Mouse (Mus musculus) activated CD4-positive, CD25-positive, alpha-beta regulatory T cell, adult 9 weeks (primary cell): ENCODE results near the gene Pfkl. TPM values are rescaled to one million over a fixed set of nuclear protein-coding genes. Genes with fewer than 3 reads are reported as not detected.

Experiments
- polyA plus RNA-seq: library from polyadenylated mRNA; unstranded; fragments of 100-300 nt; shearing (Covaris generic); gene quantifications from one replicate; pipeline ENCODE4 v1.2.1, GENCODE M21; 2017

Gene Pfkl
- polyA plus RNA-seq = 94.5 TPM

DNA sequence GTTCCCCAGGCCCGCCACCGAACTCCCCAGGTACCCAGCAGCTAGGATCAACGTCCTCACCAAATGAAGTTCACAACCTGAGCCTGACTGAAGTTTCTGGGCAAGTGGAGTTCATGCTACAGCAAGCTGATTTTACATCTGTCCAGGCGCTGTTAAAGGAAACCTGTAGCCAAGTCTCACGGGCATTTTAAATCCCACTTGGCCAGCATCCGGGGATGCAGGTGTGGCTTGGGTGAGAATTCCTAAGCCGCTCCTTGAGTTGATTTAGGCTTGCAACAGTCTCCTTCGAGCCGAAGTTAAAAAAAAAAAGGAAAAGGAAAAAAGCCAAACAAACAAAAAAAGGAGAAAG is at the start of gene Pfkl:
Gene Pfkl, minus strand, starts transcription at position 139 of the 349 bp plus-strand sequence.

DNA sequence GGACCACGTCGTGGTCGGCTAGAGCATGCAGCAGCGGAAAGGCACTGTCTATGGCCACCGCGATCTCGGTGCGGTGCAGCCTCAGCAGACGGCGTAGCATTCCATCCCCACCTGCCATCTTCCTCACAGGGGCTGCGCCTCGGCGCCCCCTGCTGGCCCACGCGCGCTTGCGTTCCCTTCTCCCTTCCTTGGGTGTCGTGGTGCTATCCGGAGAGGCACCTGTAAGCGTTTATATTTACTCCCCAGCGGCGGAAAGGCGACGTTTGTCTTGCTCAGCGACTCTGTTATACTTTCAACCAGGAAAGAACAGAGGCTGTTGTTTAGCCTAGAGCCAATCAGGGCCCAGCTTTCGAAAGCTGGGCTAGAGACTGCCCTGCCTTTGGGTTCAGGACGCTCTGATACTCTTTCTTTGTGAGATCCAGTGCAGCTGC is 33.5 kb upstream of the Pfkl start, which contains the start of gene Aire:
Gene Aire, minus strand, starts transcription at position 205 of the 431 bp plus-strand sequence.

DNA sequence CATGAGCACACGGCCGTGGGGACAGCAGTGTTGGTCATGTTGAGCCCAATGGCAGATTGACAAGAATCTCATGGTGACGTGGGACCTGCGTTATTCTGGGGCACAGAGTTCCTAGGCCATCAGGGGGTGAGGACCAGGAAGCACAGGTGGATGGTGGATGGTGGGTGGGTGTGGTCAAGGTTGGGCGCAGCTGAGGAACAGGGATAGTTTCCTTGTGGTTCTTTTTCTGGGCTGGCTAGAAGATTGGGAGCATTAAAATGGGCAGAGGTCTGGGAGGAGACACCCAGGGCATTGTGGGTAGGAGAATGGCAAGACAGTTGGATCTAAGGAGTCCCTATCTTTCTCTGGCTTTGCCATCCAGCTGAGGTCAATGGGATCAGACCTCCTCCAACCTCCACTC is 31.8 kb upstream of the Pfkl start, which contains the start of gene Dnmt3l:
Gene Dnmt3l, plus strand, starts transcription at position 301 of the 400 bp plus-strand sequence.

DNA sequence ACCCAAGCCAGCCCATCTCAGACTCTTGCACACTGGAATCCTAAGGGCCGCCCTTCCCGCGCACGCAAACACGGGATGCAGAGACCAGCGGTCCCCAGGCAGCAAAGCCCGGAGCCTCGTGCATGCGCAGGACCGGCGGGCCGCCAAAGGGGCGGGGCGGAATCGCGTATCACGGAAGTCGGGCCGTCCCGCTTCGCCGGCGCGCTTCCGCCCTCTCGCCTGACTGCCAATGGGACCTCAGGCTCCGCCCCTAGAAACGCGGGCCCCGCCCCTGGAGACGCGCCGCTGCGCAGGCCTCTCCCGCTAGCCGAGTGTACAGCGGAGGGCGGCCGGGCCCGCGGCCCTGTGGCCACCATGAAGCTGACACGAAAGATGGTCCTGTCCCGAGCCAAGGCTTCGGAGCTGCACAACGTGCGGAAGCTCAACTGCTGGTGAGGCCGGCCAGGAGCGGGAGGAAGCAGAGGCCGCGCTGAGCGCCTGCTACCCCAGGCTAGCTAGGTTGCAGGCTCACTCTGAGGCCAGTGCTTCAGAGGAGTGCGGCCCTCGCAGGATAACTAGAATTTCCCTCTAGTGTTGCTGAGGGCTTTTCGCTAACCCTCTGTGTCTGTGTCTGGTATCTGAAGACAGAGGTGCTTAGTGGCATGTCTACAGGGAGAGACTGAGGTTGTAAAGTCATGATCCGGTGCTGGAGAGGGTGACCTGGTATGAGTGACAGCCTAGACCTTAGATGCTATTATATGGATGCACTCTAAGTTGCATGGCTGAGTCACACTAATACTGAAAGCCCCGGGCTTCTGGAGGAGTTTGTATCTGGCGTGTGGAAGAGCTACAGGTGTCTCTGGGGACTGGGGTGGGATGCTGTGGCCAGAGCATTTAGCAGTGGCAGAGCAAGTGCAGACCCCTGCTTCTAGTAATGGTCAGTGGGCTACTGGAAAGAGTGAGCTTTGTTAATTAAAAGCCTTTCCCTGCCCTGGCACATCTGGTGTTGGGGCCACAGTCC is 31.2 kb downstream of the Pfkl start, which contains the start of gene 1810043G02Rik:
Gene 1810043G02Rik, plus strand, starts transcription at position 174 of the 1,000 bp plus-strand sequence.

DNA sequence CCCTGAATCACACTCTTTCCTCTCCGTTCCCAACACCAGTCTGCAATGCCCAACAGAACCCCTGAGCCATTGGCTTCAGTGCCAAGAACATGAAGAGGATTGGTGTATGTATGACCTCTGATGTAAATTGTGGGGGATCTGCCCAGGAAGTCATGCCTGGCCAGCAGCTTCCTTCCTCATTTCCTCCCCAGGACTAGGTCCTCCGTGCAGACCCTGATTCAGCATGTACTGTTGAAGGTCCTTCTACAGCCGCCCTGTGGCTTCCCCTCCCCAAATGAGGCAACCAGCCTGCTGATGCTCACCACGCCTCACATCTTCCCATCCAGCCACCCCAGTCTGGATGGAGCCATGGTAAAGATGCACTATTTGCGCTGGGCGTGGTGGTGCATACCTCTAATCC is 39.4 kb downstream of the Pfkl start, which contains the start of gene Trpm2:
Gene Trpm2, minus strand, starts transcription at position 83 of the 400 bp plus-strand sequence.

Other genes with a start within 250 kb of the Pfkl start
- not detected for gene Gm3238, start 238.8 kb downstream of the Pfkl start, polyA plus RNA-seq
- not detected for gene Gm7138, start 233.1 kb downstream of the Pfkl start, polyA plus RNA-seq
- gene Gm3250, start 227.5 kb downstream of the Pfkl start, polyA plus RNA-seq = not detected
- gene Gm7137, start 221.9 kb downstream of the Pfkl start, polyA plus RNA-seq = not detected
- not detected for gene Gm9639, start 215.0 kb downstream of the Pfkl start, polyA plus RNA-seq
- gene Gm19668, start 210.9 kb downstream of the Pfkl start, polyA plus RNA-seq = not detected
- not detected for gene Gm9507, start 198.2 kb downstream of the Pfkl start, polyA plus RNA-seq
- not detected for gene Gm2696, start 195.4 kb downstream of the Pfkl start, polyA plus RNA-seq
- gene Krtap10-4, start 183.0 kb downstream of the Pfkl start, polyA plus RNA-seq = not detected
- not detected for gene Krtap10-10, start 174.1 kb downstream of the Pfkl start, polyA plus RNA-seq
- not detected for gene Gm36176, start 163.3 kb downstream of the Pfkl start, polyA plus RNA-seq
- gene Gm10318, start 157.2 kb downstream of the Pfkl start, polyA plus RNA-seq = not detected
- not detected for gene Gm3285, start 148.1 kb downstream of the Pfkl start, polyA plus RNA-seq
- not detected for gene Lrrc3, start 107.5 kb downstream of the Pfkl start, polyA plus RNA-seq
- 1.3 TPM for gene Trpm2, start 39.5 kb downstream of the Pfkl start, polyA plus RNA-seq
- gene 1810043G02Rik, start 31.6 kb downstream of the Pfkl start, polyA plus RNA-seq = 10.6 TPM
- not detected for gene Dnmt3l, start 31.9 kb upstream of the Pfkl start, polyA plus RNA-seq
- 0.49 TPM for gene Aire, start 33.5 kb upstream of the Pfkl start, polyA plus RNA-seq
- 9.8 TPM for gene Icosl, start 59.2 kb upstream of the Pfkl start, polyA plus RNA-seq
- gene D10Jhu81e, start 159.7 kb upstream of the Pfkl start, polyA plus RNA-seq = 72.6 TPM
- 30.7 TPM for gene Pwp2, start 175.1 kb upstream of the Pfkl start, polyA plus RNA-seq
- gene Trappc10, start 234.6 kb upstream of the Pfkl start, polyA plus RNA-seq = 4.5 TPM